In genomic region chr6:143443446-143443845, GRCm38 (mm10) we compare ENCODE assay signal across 23 mouse cellular contexts.
"Had no signal": no experiment of that assay in that cellular context is flagged by ENCODE, and none has a peak within 500 bp of the region (broad histone marks: within the 10 kb centered on the region; RNA-seq: fewer than 3 reads in every experiment).

No protein-coding gene starts in this region.

- H3K4me3 ChIP-seq: embryonic facial prominence, embryonic 10.5 days; embryonic facial prominence, embryonic 12.5 days; embryonic facial prominence, embryonic 13.5 days; embryonic facial prominence, embryonic 15.5 days; erythroblast, embryonic 14.5 days; forebrain, embryonic 10.5 days; forebrain, embryonic 12.5 days; forebrain, embryonic 13.5 days; forebrain, embryonic 15.5 days; gastrocnemius, adult 2 months; heart, adult 2 months had no signal

- H3K4me1 ChIP-seq: forebrain, embryonic 10.5 days had no signal

- H3K36me3 ChIP-seq: embryonic facial prominence, embryonic 10.5 days; embryonic facial prominence, embryonic 12.5 days; embryonic facial prominence, embryonic 13.5 days; embryonic facial prominence, embryonic 15.5 days; forebrain, embryonic 10.5 days; forebrain, embryonic 12.5 days; forebrain, embryonic 15.5 days had no signal

- H3K27ac ChIP-seq: embryonic facial prominence, embryonic 10.5 days; embryonic facial prominence, embryonic 12.5 days; embryonic facial prominence, embryonic 13.5 days; embryonic facial prominence, embryonic 15.5 days; forebrain, embryonic 10.5 days; forebrain, embryonic 12.5 days; forebrain, embryonic 13.5 days; forebrain, embryonic 15.5 days; gastrocnemius, adult 2 months; heart, adult 2 months had no signal

- H3K27me3 ChIP-seq: forebrain, embryonic 12.5 days; forebrain, embryonic 13.5 days; forebrain, embryonic 15.5 days had no signal

- DNase-seq: cerebellum, adult 2 months; cerebellum, adult 8-10 months; cerebellum, adult 9-10 months; cerebellum, adult 9-11 months; cerebellum, postnatal 25 days; cerebellum, postnatal 36 days; embryo, embryonic 11 days; gastrocnemius, adult 2 months; gastrocnemius, postnatal 10 days; gastrocnemius, postnatal 14 days; gastrocnemius, postnatal 25 days; gastrocnemius, postnatal 36 days; heart, adult 18-20 months; heart, adult 2 months had no signal

- H3K9me3 ChIP-seq: embryonic facial prominence, embryonic 10.5 days; embryonic facial prominence, embryonic 12.5 days; embryonic facial prominence, embryonic 13.5 days; embryonic facial prominence, embryonic 15.5 days; forebrain, embryonic 10.5 days; forebrain, embryonic 12.5 days; forebrain, embryonic 13.5 days; forebrain, embryonic 15.5 days had no signal
